Comparison of ENCODE assay signal across 10 mouse cellular contexts in genomic region chr2:73463431-73464194, GRCm38 (mm10).
DNase-seq lines count a peak whose midpoint lies in the region; ATAC-seq and TF ChIP-seq lines count a peak whose summit lies in the region.
"Had no signal": no experiment of that assay in that cellular context is flagged by ENCODE, and none has a peak within 500 bp of the region (broad histone marks: within the 10 kb centered on the region; RNA-seq: fewer than 3 reads in every experiment).

No protein-coding gene starts in this region.

- no peak overlapping the region; the same call in 1 of the 2 replicates for H3K9ac ChIP-seq in heart, postnatal 0 days (replicated peaks; ENCODE audit: low read depth, low read length)
- H3K9ac ChIP-seq in midbrain, embryonic 16.5 days (ENCODE audit: low read depth, low read length), result no peak overlapping the region

- 22% methylated on average over 7 of the region's 7 CpGs for WGBS in bone marrow, adult 2 months
- WGBS in heart, postnatal 0 days, result 18% methylated on average over 7 of the region's 7 CpGs
- 71% methylated on average over 7 of the region's 7 CpGs for WGBS in midbrain, embryonic 16.5 days

- no peak overlapping the region for H3K4me3 ChIP-seq in bone marrow, adult 2 months (replicated peaks; ENCODE audit: control insufficient read depth, low read depth, low read length)
- H3K4me3 ChIP-seq in heart, postnatal 0 days (ENCODE audit: low read depth, low read length), result no peak overlapping the region
- no peak overlapping the region for H3K4me3 ChIP-seq in midbrain, embryonic 16.5 days (ENCODE audit: low read depth, low read length)

- TF ChIP-seq CTCF in bone marrow, adult 2 months (IDR thresholded peaks at IDR 0.05; ENCODE audit: control insufficient read depth, insufficient read depth, low read length), result no peak
- no peak for TF ChIP-seq CTCF in heart, postnatal 0 days (IDR thresholded peaks at IDR 0.05; ENCODE audit: low read depth)

- peak; percentile 33 for ATAC-seq in heart, postnatal 0 days (ENCODE audit: insufficient read depth, low read depth)
- no peak for ATAC-seq in midbrain, embryonic 16.5 days

- peak overlapping the region; percentile 68 for H3K27ac ChIP-seq in bone marrow, adult 2 months (ENCODE audit: control insufficient read depth, insufficient read depth, low read depth, low read length, poor library complexity)
- peak overlapping the region; percentile 62 for H3K27ac ChIP-seq in heart, postnatal 0 days (ENCODE audit: low read depth)
- H3K27ac ChIP-seq in midbrain, embryonic 16.5 days (ENCODE audit: low read length), result no peak overlapping the region

- no peaks in the 10 kb centered on the region for H3K9me3 ChIP-seq in heart, postnatal 0 days (replicated peaks; ENCODE audit: control insufficient read depth, low read length)
- H3K9me3 ChIP-seq in midbrain, embryonic 16.5 days (replicated peaks; ENCODE audit: control insufficient read depth, low read length, poor library complexity, severe bottlenecking), result no peaks in the 10 kb centered on the region

- H3K27me3 ChIP-seq in heart, postnatal 0 days (ENCODE audit: control insufficient read depth, insufficient read depth, low read length), result no peaks in the 10 kb centered on the region
- no peaks in the 10 kb centered on the region for H3K27me3 ChIP-seq in midbrain, embryonic 16.5 days (ENCODE audit: control insufficient read depth, insufficient read depth, low read depth, low read length)

- peaks cover 11% of the 10 kb centered on the region for H3K4me1 ChIP-seq in bone marrow, adult 2 months (ENCODE audit: control insufficient read depth, insufficient read depth, low read length)
- peaks cover 4% of the 10 kb centered on the region for H3K4me1 ChIP-seq in heart, postnatal 0 days (ENCODE audit: control insufficient read depth, insufficient read depth)
- H3K4me1 ChIP-seq in midbrain, embryonic 16.5 days (ENCODE audit: control insufficient read depth, insufficient read depth, low read length), result no peaks in the 10 kb centered on the region

- peak overlapping the region; percentile 11; the same call in 1 of the 2 replicates for H3K4me2 ChIP-seq in heart, postnatal 0 days (ENCODE audit: low read depth, low read length)
- H3K4me2 ChIP-seq in midbrain, embryonic 16.5 days (ENCODE audit: low read length), result no peak overlapping the region

- TF ChIP-seq EP300 in heart, postnatal 0 days (IDR thresholded peaks at IDR 0.05; ENCODE audit: low read depth), result no peak

- no peaks in the 10 kb centered on the region for H3K36me3 ChIP-seq in heart, postnatal 0 days (replicated peaks; ENCODE audit: control insufficient read depth, insufficient read depth, low read length)
- H3K36me3 ChIP-seq in midbrain, embryonic 16.5 days (ENCODE audit: control insufficient read depth, insufficient read depth, low read length), result no peaks in the 10 kb centered on the region

- DNase-seq in embryo, embryonic 10 days (ENCODE audit: low spot score), result peak; percentile 44
- DNase-seq in embryo, embryonic 9.5 days (ENCODE audit: extremely low spot score), result no peak
- peak; percentile 41 for DNase-seq in heart, postnatal 0 days (ENCODE audit: low spot score)
- DNase-seq in natural killer cell, adult 2 months (ENCODE audit: low spot score in 2 of 2), result peak; percentile 61 to 63
- DNase-seq in ovary, postnatal 36 days (ENCODE audit: low spot score), result no peak
- no peak for DNase-seq in frontal cortex, postnatal 25 days (ENCODE audit: low spot score in 2 of 2)
- DNase-seq: cerebellum, adult 11-12 months; kidney, adult 9 months had no signal

- no peak for TF ChIP-seq POLR2A in bone marrow, adult 2 months (IDR thresholded peaks at IDR 0.05; ENCODE audit: borderline replicate concordance, control insufficient read depth, low read depth, low read length)

Comparison
In these comparisons a context has a peak if more than half of its experiments do, and no peak if none do; other contexts are left out.
1. DNase-seq: peak in embryo, embryonic 10 days (single experiment), heart, postnatal 0 days (single experiment) and natural killer cell, adult 2 months (2 of 2); none in embryo, embryonic 9.5 days (single experiment), ovary, postnatal 36 days (single experiment) and frontal cortex, postnatal 25 days (0 of 2).